Mouse (Mus musculus) MEL (cell line): Measurements from ENCODE around the gene Dock1.

Source experiments
- CHD2 ChIP-seq: IDR thresholded peaks from 2 replicates; pipeline ENCODE4 v1.6.1; 2011; ENCODE audit warnings: low read length, improper control_type of control experiment
- CTCF ChIP-seq, 3 experiments: IDR thresholded peaks in 2 of 3; conservative IDR thresholded peaks in 1 of 3; 2 replicates each; pipeline ENCODE4 v1.5.1; 2011 to 2012; ENCODE audit warnings: low read length in 3 of 3, low read depth in 2 of 3, mild to moderate bottlenecking in 2 of 3, improper control_type of control experiment in 1 of 3, inconsistent platforms in 1 of 3, mixed read lengths in 1 of 3, moderate library complexity in 1 of 3; ENCODE audit not compliant: control insufficient read depth in 1 of 3, insufficient read depth in 1 of 3, poor library complexity in 1 of 3, severe bottlenecking in 1 of 3
- EP300 ChIP-seq, 2 experiments: IDR thresholded peaks; 2 replicates each; pipeline ENCODE4 v1.6.1; 2011; ENCODE audit warnings: improper control_type of control experiment in 2 of 2, low read length in 2 of 2, low read depth in 1 of 2, mild to moderate bottlenecking in 1 of 2
- GATA1 ChIP-seq: IDR thresholded peaks from 2 replicates; pipeline ENCODE4 v1.6.1; 2011; ENCODE audit warnings: low read depth, low read length, improper control_type of control experiment
- HCFC1 ChIP-seq: IDR thresholded peaks from 2 replicates; pipeline ENCODE4 v1.6.1; 2012; ENCODE audit warnings: low read depth, mild to moderate bottlenecking, inconsistent platforms, low read length, improper control_type of control experiment, moderate library complexity
- MEF2A ChIP-seq: IDR thresholded peaks from 2 replicates; pipeline ENCODE4 v1.6.1; 2014; ENCODE audit warnings: low read depth, mild to moderate bottlenecking, inconsistent platforms, low read length, improper control_type of control experiment; ENCODE audit not compliant: poor library complexity, insufficient replicate concordance, severe bottlenecking; ENCODE audit errors: extremely low read depth
- MXI1 ChIP-seq: IDR thresholded peaks from 2 replicates; pipeline ENCODE4 v1.6.1; 2011; ENCODE audit warnings: mild to moderate bottlenecking, low read depth, low read length, improper control_type of control experiment
- NRF1 ChIP-seq: IDR thresholded peaks from 2 replicates; pipeline ENCODE4 v1.6.1; 2014; ENCODE audit warnings: low read depth, mild to moderate bottlenecking, inconsistent platforms, low read length, improper control_type of control experiment, moderate library complexity; ENCODE audit not compliant: poor library complexity, insufficient read depth, severe bottlenecking
- POLR2A ChIP-seq, 2 experiments: IDR thresholded peaks; 2 replicates each; pipeline ENCODE4 v1.6.1; 2011 to 2012; ENCODE audit warnings: low read length in 2 of 2, mild to moderate bottlenecking in 2 of 2, control low read depth in 1 of 2, improper control_type of control experiment in 1 of 2, low read depth in 1 of 2, moderate library complexity in 1 of 2; ENCODE audit not compliant: control insufficient read depth in 1 of 2, insufficient read depth in 1 of 2, poor library complexity in 1 of 2
- POLR2AphosphoS2 ChIP-seq: IDR thresholded peaks from 2 replicates; pipeline ENCODE4 v1.6.1; 2011; ENCODE audit warnings: low read length, improper control_type of control experiment
- USF1 ChIP-seq: IDR thresholded peaks from 2 replicates; pipeline ENCODE4 v1.6.1; 2014; ENCODE audit warnings: low read depth, mild to moderate bottlenecking, inconsistent platforms, low read length, improper control_type of control experiment, moderate library complexity
- USF2 ChIP-seq, 2 experiments: IDR thresholded peaks; 2 replicates each; pipeline ENCODE4 v1.6.1; 2011 to 2012; ENCODE audit warnings: improper control_type of control experiment in 2 of 2, low read length in 2 of 2, borderline replicate concordance in 1 of 2, inconsistent platforms in 1 of 2, low read depth in 1 of 2, mild to moderate bottlenecking in 1 of 2; ENCODE audit not compliant: insufficient read depth in 1 of 2
- ZC3H11A ChIP-seq: IDR thresholded peaks from 2 replicates; pipeline ENCODE4 v1.6.1; 2012; ENCODE audit warnings: low read depth, mild to moderate bottlenecking, inconsistent platforms, low read length, improper control_type of control experiment
- ZMIZ1 ChIP-seq: IDR thresholded peaks from 2 replicates; pipeline ENCODE4 v1.6.1; 2012; ENCODE audit warnings: low read depth, mild to moderate bottlenecking, inconsistent platforms, low read length, improper control_type of control experiment, moderate library complexity

DNA sequence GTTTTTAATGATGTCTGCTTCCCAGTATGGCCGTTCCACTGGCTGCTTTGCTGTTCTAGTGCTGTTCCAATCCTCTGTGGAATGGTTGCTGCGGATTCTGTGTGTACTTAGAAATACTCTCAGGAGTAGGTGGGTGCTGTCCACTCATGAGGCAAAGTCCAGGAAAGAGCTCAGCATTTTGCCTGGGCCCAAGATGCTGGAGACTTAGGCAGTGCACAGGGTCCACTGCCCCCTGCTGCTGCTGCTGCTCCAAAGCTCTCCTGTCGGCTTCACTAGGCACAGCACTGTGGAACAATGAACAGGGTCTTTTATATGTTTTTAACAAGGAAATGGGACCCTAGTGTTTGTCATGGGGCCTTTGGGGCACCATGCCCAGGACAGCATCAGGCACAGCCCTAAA is 361.0 kb downstream of the Dock1 start:
- TF ChIP-seq USF2 (IDR thresholded peaks at IDR 0.05; ENCODE audit: borderline replicate concordance in 1 of 2, insufficient read depth in 1 of 2, low read depth in 1 of 2, low read length in 2 of 2), result no peak
- no peak for TF ChIP-seq ZC3H11A
- TF ChIP-seq CTCF (IDR thresholded peaks at IDR 0.05 in 2 of 3, conservative IDR thresholded peaks at IDR 0.05 in 1 of 3; ENCODE audit: control insufficient read depth in 1 of 3, insufficient read depth in 1 of 3, low read depth in 2 of 3, low read length in 3 of 3, poor library complexity in 1 of 3, severe bottlenecking in 1 of 3), result no peak
- TF ChIP-seq NRF1, result no peak
- no peak for TF ChIP-seq POLR2A (IDR thresholded peaks at IDR 0.05; ENCODE audit: control insufficient read depth in 1 of 2, insufficient read depth in 1 of 2, low read depth in 1 of 2, low read length in 2 of 2, poor library complexity in 1 of 2)
- no peak for TF ChIP-seq ZMIZ1
- TF ChIP-seq CHD2, result no peak
- no peak for TF ChIP-seq USF1
- no peak for TF ChIP-seq GATA1
- no peak for TF ChIP-seq EP300 (IDR thresholded peaks at IDR 0.05; ENCODE audit: low read depth in 1 of 2, low read length in 2 of 2)
- TF ChIP-seq POLR2AphosphoS2, result no peak
- TF ChIP-seq MXI1, result no peak
- TF ChIP-seq HCFC1, result no peak
- TF ChIP-seq MEF2A, result no peak
